Mouse (Mus musculus): ENCODE data around the gene Itpr1. TPM values are rescaled to one million over a fixed set of nuclear protein-coding genes. Genes with fewer than 3 reads are reported as not detected.
A peak's percentile ranks its signal among the peaks of the same experiment; 100 is the strongest.

The Itpr1 gene
- polyA plus RNA-seq, 1 experiment: 68.2 TPM

DNA sequence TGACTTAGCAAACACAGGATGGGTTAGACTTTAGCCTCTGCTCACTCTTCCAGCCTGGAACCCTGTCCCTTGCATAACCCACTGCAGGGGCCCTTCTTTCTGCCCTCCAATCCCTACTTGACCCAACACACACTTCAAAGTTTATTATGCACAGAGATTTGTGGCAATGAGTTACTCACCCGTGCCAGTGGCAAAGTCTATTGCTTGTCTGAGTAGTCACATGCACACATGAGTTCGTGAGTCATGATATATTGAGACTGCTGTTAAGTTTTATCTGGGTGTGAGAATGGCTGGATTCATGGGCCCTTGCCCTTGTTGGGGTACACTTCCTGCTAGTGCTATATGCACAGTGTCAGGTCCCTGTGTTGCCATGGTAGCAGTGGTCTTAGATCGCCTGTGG is 229.4 kb downstream of the Itpr1 start:
- H3K27me3 ChIP-seq (replicated peaks; ENCODE audit: control insufficient read depth, insufficient read depth, low read length): no peaks in the 10 kb centered on the region
- peaks cover 12% of the 10 kb centered on the region for H3K36me3 ChIP-seq (ENCODE audit: control insufficient read depth, insufficient read depth, low read length)
- H3K4me1 ChIP-seq (ENCODE audit: control insufficient read depth, insufficient read depth, low read length): peaks cover 34% of the 10 kb centered on the region
- no peak overlapping the region for H3K4me3 ChIP-seq (ENCODE audit: insufficient read depth, low read depth, low read length)
- DNase-seq: peak; percentile 94
- no peak for TF ChIP-seq CTCF (conservative IDR thresholded peaks at IDR 0.05; ENCODE audit: insufficient read depth, insufficient read length, low read depth, low read length)
- H3K27ac ChIP-seq (ENCODE audit: insufficient read depth, low read depth, low read length): peak overlapping the region; percentile 73
- WGBS: 30% methylated on average over 3 of the region's 3 CpGs

GRCm38 (mm10) chr6:108444435-108444834 is 231.5 kb downstream of the Itpr1 start:
- Histone ChIP-seq H3K27me3 (replicated peaks; ENCODE audit: control insufficient read depth, insufficient read depth, low read length) (no peaks in the 10 kb centered on the region), H3K27ac (ENCODE audit: insufficient read depth, low read depth, low read length) (peak overlapping the region; percentile 95), H3K4me1 (ENCODE audit: control insufficient read depth, insufficient read depth, low read length) (peaks cover 52% of the 10 kb centered on the region), H3K36me3 (ENCODE audit: control insufficient read depth, insufficient read depth, low read length) (peaks cover 10% of the 10 kb centered on the region; the same call in 1 of the 2 replicates), H3K4me3 (ENCODE audit: insufficient read depth, low read depth, low read length) (no peak overlapping the region)
- TF ChIP-seq POLR2A (IDR thresholded peaks at IDR 0.05; ENCODE audit: low read depth, low read length) (no peak), CTCF (conservative IDR thresholded peaks at IDR 0.05; ENCODE audit: insufficient read depth, insufficient read length, low read depth, low read length) (no peak)
- DNase-seq: peak; percentile 57
- 38% methylated on average over 7 of the region's 7 CpGs for WGBS

GRCm38 (mm10) chr6:108445006-108445405 is 232.1 kb downstream of the Itpr1 start:
- DNase-seq: peak; percentile 94
- WGBS: 9% methylated on average over 7 of the region's 7 CpGs
- Histone ChIP-seq H3K4me1 (ENCODE audit: control insufficient read depth, insufficient read depth, low read length) (peaks cover 58% of the 10 kb centered on the region), H3K27ac (ENCODE audit: insufficient read depth, low read depth, low read length) (peak overlapping the region; percentile 95), H3K36me3 (ENCODE audit: control insufficient read depth, insufficient read depth, low read length) (peaks cover 9% of the 10 kb centered on the region; the same call in 1 of the 2 replicates), H3K27me3 (replicated peaks; ENCODE audit: control insufficient read depth, insufficient read depth, low read length) (no peaks in the 10 kb centered on the region), H3K4me3 (ENCODE audit: insufficient read depth, low read depth, low read length) (no peak overlapping the region)
- TF ChIP-seq POLR2A (IDR thresholded peaks at IDR 0.05; ENCODE audit: low read depth, low read length): no peak
- no peak for TF ChIP-seq CTCF (conservative IDR thresholded peaks at IDR 0.05; ENCODE audit: insufficient read depth, insufficient read length, low read depth, low read length)

- Histone ChIP-seq H3K36me3 (ENCODE audit: control insufficient read depth, insufficient read depth, low read length) (no peaks in the 10 kb centered on the region; the same call in 1 of the 2 replicates), H3K4me3 (ENCODE audit: insufficient read depth, low read depth, low read length) (no peak overlapping the region), H3K27ac (ENCODE audit: insufficient read depth, low read depth, low read length) (peak overlapping the region; percentile 92), H3K4me1 (ENCODE audit: control insufficient read depth, insufficient read depth, low read length) (peaks cover 64% of the 10 kb centered on the region), H3K27me3 (replicated peaks; ENCODE audit: control insufficient read depth, insufficient read depth, low read length) (no peaks in the 10 kb centered on the region)
- WGBS: 29% methylated on average over 1 of the region's 1 CpGs
- TF ChIP-seq CTCF (conservative IDR thresholded peaks at IDR 0.05; ENCODE audit: insufficient read depth, insufficient read length, low read depth, low read length): no peak
- no peak for TF ChIP-seq POLR2A (IDR thresholded peaks at IDR 0.05; ENCODE audit: low read depth, low read length)
- DNase-seq: peak; percentile 52
Measured at GRCm38 (mm10) chr6:108446766-108447165, 233.9 kb downstream of the Itpr1 start.

- peak overlapping the region; percentile 92 for H3K27ac ChIP-seq (ENCODE audit: insufficient read depth, low read depth, low read length)
- peaks cover 64% of the 10 kb centered on the region for H3K4me1 ChIP-seq (ENCODE audit: control insufficient read depth, insufficient read depth, low read length)
- H3K36me3 ChIP-seq (ENCODE audit: control insufficient read depth, insufficient read depth, low read length): no peaks in the 10 kb centered on the region; the same call in 1 of the 2 replicates
- DNase-seq: peak; percentile 62
- WGBS: 13% methylated on average over 8 of the region's 8 CpGs
- TF ChIP-seq POLR2A (IDR thresholded peaks at IDR 0.05; ENCODE audit: low read depth, low read length) (no peak), CTCF (conservative IDR thresholded peaks at IDR 0.05; ENCODE audit: insufficient read depth, insufficient read length, low read depth, low read length) (no peak)
- no peaks in the 10 kb centered on the region for H3K27me3 ChIP-seq (replicated peaks; ENCODE audit: control insufficient read depth, insufficient read depth, low read length)
- H3K4me3 ChIP-seq (ENCODE audit: insufficient read depth, low read depth, low read length): no peak overlapping the region
Measured at GRCm38 (mm10) chr6:108447179-108447845, 234.4 kb downstream of the Itpr1 start.

DNA sequence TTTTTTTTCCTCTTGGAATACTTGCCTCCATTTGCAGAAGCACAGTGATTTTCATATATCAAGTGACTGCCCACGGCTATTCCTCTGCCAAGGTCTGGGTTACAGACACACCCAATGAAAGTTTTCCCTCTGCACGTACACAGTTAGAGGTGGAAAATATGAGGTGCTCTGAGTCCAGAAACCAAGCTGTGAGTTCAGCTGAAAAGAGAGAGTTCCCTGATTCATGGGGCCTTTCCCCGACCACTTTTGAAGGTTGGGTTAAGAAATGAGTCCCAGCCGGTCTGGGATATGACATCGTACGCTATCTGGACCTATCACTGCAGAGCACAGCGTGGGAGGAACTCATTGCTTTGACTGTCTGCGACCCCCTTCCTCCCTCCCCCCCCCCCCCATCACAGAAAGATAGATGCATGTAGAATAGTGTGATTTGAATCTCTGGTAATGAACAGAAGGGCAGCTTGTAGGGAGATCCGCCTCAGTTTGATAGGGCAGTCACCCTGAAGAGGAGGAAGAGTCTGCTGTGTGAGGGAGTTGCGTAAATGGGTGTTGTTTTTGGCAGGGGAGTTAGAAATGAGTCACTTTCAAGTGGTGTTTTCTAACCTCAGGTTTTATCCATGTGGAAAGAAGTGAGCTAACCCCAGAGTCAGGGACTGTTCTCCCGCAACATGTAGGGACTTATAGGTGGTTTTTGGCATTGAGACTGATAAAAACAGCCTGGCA is 235.3 kb downstream of the Itpr1 start:
- TF ChIP-seq POLR2A (IDR thresholded peaks at IDR 0.05; ENCODE audit: low read depth, low read length): no peak
- no peak for TF ChIP-seq CTCF (conservative IDR thresholded peaks at IDR 0.05; ENCODE audit: insufficient read depth, insufficient read length, low read depth, low read length)
- H3K4me3 ChIP-seq (ENCODE audit: insufficient read depth, low read depth, low read length): no peak overlapping the region
- peaks cover 60% of the 10 kb centered on the region for H3K4me1 ChIP-seq (ENCODE audit: control insufficient read depth, insufficient read depth, low read length)
- no peaks in the 10 kb centered on the region; the same call in 1 of the 2 replicates for H3K36me3 ChIP-seq (ENCODE audit: control insufficient read depth, insufficient read depth, low read length)
- DNase-seq: peak; percentile 85
- peak overlapping the region; percentile 92 for H3K27ac ChIP-seq (ENCODE audit: insufficient read depth, low read depth, low read length)
- H3K27me3 ChIP-seq (replicated peaks; ENCODE audit: control insufficient read depth, insufficient read depth, low read length): no peaks in the 10 kb centered on the region
- 29% methylated on average over 11 of the region's 11 CpGs for WGBS

GRCm38 (mm10) chr6:108448864-108449263 is 236.0 kb downstream of the Itpr1 start:
- Histone ChIP-seq H3K4me1 (ENCODE audit: control insufficient read depth, insufficient read depth, low read length) (peaks cover 63% of the 10 kb centered on the region), H3K4me3 (ENCODE audit: insufficient read depth, low read depth, low read length) (no peak overlapping the region), H3K27ac (ENCODE audit: insufficient read depth, low read depth, low read length) (peak overlapping the region; percentile 89), H3K27me3 (replicated peaks; ENCODE audit: control insufficient read depth, insufficient read depth, low read length) (no peaks in the 10 kb centered on the region), H3K36me3 (ENCODE audit: control insufficient read depth, insufficient read depth, low read length) (no peaks in the 10 kb centered on the region; the same call in 1 of the 2 replicates)
- 49% methylated on average over 2 of the region's 2 CpGs for WGBS
- TF ChIP-seq POLR2A (IDR thresholded peaks at IDR 0.05; ENCODE audit: low read depth, low read length) (no peak), CTCF (conservative IDR thresholded peaks at IDR 0.05; ENCODE audit: insufficient read depth, insufficient read length, low read depth, low read length) (no peak)
- DNase-seq: peak; percentile 60
